In genomic region chr5:31000993-31001392, GRCm38 (mm10) we compare ENCODE assay signal across 20 mouse cellular contexts. TPM values are rescaled to one million over a fixed set of nuclear protein-coding genes. Genes with fewer than 3 reads are reported as not detected.
"Had no signal": no experiment of that assay in that cellular context is flagged by ENCODE, and none has a peak within 500 bp of the region (broad histone marks: within the 10 kb centered on the region; RNA-seq: fewer than 3 reads in every experiment).

No protein-coding gene starts in this region.

- H3K27ac ChIP-seq: kidney, embryonic 15.5 days; limb, embryonic 15.5 days; liver, embryonic 14.5 days; macrophage; midbrain, embryonic 12.5 days; midbrain, embryonic 15.5 days; neural tube, embryonic 12.5 days; neural tube, embryonic 15.5 days had no signal

- ATAC-seq: liver, postnatal 0 days; midbrain, embryonic 15.5 days had no signal

- H3K4me1 ChIP-seq: kidney, embryonic 15.5 days; midbrain, embryonic 12.5 days; midbrain, embryonic 15.5 days; neural tube, embryonic 12.5 days; neural tube, embryonic 15.5 days had no signal

- H3K4me3 ChIP-seq: kidney, embryonic 15.5 days; limb, embryonic 12.5 days; limb, embryonic 15.5 days; midbrain, embryonic 12.5 days; midbrain, embryonic 15.5 days; neural tube, embryonic 12.5 days; neural tube, embryonic 15.5 days had no signal

- DNase-seq: kidney, adult 8-10 months; kidney, postnatal 36 days; left cerebral cortex, postnatal 4 days; liver, postnatal 0 days; lung, embryonic 14.5 days; right cerebral cortex, adult 18-20 months; right cerebral cortex, postnatal 14 days; right cerebral cortex, postnatal 4 days; thymus, adult 18-20 months had no signal

- H3K9me3 ChIP-seq: kidney, embryonic 15.5 days; limb, embryonic 12.5 days; limb, embryonic 15.5 days; midbrain, embryonic 12.5 days; midbrain, embryonic 15.5 days; neural tube, embryonic 12.5 days; neural tube, embryonic 15.5 days had no signal

- H3K36me3 ChIP-seq: kidney, embryonic 15.5 days; limb, embryonic 12.5 days; limb, embryonic 15.5 days; midbrain, embryonic 12.5 days; midbrain, embryonic 15.5 days; neural tube, embryonic 12.5 days; neural tube, embryonic 15.5 days had no signal

- H3K4me2 ChIP-seq: kidney, embryonic 15.5 days; limb, embryonic 12.5 days; limb, embryonic 15.5 days; liver, embryonic 11.5 days; lung, embryonic 14.5 days; midbrain, embryonic 12.5 days; midbrain, embryonic 15.5 days; neural tube, embryonic 12.5 days; neural tube, embryonic 15.5 days had no signal

- H3K9ac ChIP-seq: kidney, embryonic 15.5 days; limb, embryonic 12.5 days; limb, embryonic 15.5 days; liver, embryonic 14.5 days; liver, postnatal 0 days; lung, embryonic 14.5 days; midbrain, embryonic 12.5 days; midbrain, embryonic 15.5 days; neural tube, embryonic 12.5 days; neural tube, embryonic 15.5 days had no signal

- H3K27me3 ChIP-seq: kidney, embryonic 15.5 days; limb, embryonic 12.5 days; limb, embryonic 15.5 days; midbrain, embryonic 12.5 days; midbrain, embryonic 15.5 days; neural tube, embryonic 12.5 days; neural tube, embryonic 15.5 days had no signal

RNA-seq across cellular contexts. Expression of gene Tcf23, which starts 32.5 kb away (rescaled TPM):
- total RNA-seq: megakaryocyte, adult 5-6 weeks had no signal
- polyA plus RNA-seq: limb, embryonic 12.5 days; macrophage; midbrain, embryonic 12.5 days; neural tube, embryonic 12.5 days; neural tube, embryonic 15.5 days had no signal
